In the genomic region with DNA sequence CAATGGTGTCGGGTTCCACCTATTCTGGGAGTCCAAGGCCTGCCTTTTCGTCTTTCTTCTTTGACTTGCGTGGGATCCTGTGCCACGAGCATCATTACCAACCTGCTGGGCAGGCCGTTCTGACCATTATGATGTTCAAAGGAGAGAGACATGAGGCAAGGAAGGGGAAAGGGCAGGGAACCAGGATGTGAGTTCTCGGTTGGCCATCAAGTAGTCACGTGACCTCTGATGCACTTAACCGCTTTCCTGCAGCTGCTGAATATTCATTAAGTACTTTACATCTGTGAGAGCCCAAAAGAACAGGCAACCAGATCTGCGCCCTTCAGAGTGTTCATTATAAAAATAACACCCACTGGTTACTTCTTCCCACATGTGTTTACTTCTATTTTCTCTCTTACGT, we compare ENCODE assay signal across 32 mouse cellular contexts. TPM values are rescaled to one million over a fixed set of nuclear protein-coding genes. Genes with fewer than 3 reads are reported as not detected.
"Had no signal": no experiment of that assay in that cellular context is flagged by ENCODE, and none has a peak within 500 bp of the region (broad histone marks: within the 10 kb centered on the region; RNA-seq: fewer than 3 reads in every experiment).

No protein-coding gene starts in this region.

- H3K4me2 ChIP-seq: heart, embryonic 12.5 days; hindbrain, embryonic 12.5 days; hindbrain, embryonic 14.5 days; intestine, embryonic 15.5 days; kidney, embryonic 15.5 days; limb, embryonic 13.5 days; limb, embryonic 15.5 days; liver, embryonic 12.5 days had no signal

- H3K4me1 ChIP-seq: heart, embryonic 10.5 days; heart, embryonic 12.5 days; hindbrain, embryonic 12.5 days; intestine, embryonic 15.5 days; kidney, embryonic 15.5 days; limb, embryonic 13.5 days; limb, embryonic 15.5 days had no signal

- ATAC-seq: hindbrain, embryonic 16.5 days; inflammation-experienced regulatory T-cells, adult 6 months; intestine, embryonic 15.5 days; liver, embryonic 12.5 days had no signal

- H3K27ac ChIP-seq: gastrocnemius, adult 2 months; heart, embryonic 10.5 days; hindbrain, embryonic 12.5 days; hindbrain, embryonic 14.5 days; intestine, embryonic 15.5 days; kidney, embryonic 15.5 days; kidney, postnatal 0 days; limb, embryonic 13.5 days; limb, embryonic 15.5 days; liver, embryonic 12.5 days; liver, embryonic 14.5 days had no signal

- H3K9ac ChIP-seq: heart, embryonic 12.5 days; hindbrain, embryonic 12.5 days; hindbrain, embryonic 14.5 days; intestine, embryonic 15.5 days; kidney, embryonic 15.5 days; limb, embryonic 13.5 days; limb, embryonic 15.5 days; liver, embryonic 12.5 days; liver, embryonic 14.5 days had no signal

- H3K9me3 ChIP-seq: heart, embryonic 10.5 days; heart, embryonic 12.5 days; hindbrain, embryonic 12.5 days; intestine, embryonic 15.5 days; kidney, embryonic 15.5 days; limb, embryonic 13.5 days; limb, embryonic 15.5 days; liver, embryonic 12.5 days had no signal

- H3K4me3 ChIP-seq: gastrocnemius, adult 2 months; heart, embryonic 10.5 days; heart, embryonic 12.5 days; hindbrain, embryonic 12.5 days; intestine, embryonic 15.5 days; kidney, embryonic 15.5 days; limb, embryonic 13.5 days; limb, embryonic 15.5 days; liver, embryonic 12.5 days had no signal

- H3K27me3 ChIP-seq: heart, embryonic 12.5 days; hindbrain, embryonic 12.5 days; intestine, embryonic 15.5 days; kidney, embryonic 15.5 days; limb, embryonic 13.5 days; limb, embryonic 15.5 days; liver, embryonic 12.5 days had no signal

- DNase-seq: gastrocnemius, adult 2 months; gastrocnemius, postnatal 10 days; gastrocnemius, postnatal 25 days; heart, adult 18-20 months; heart, postnatal 10 days; heart, postnatal 36 days; kidney, adult 11 months; kidney, adult 2 months; kidney, adult 9 months; kidney, postnatal 14 days; kidney, postnatal 36 days; layer of hippocampus, adult 9-11 months; layer of hippocampus, postnatal 36 days; left cerebral cortex, postnatal 4 days had no signal

RNA-seq across cellular contexts. Expression of a gene that starts 33.0 kb away (rescaled TPM):
- total RNA-seq: layer of hippocampus, adult 18-20 months; layer of hippocampus, postnatal 14 days; layer of hippocampus, postnatal 36 days; left cerebral cortex, adult 18-20 months; left cerebral cortex, postnatal 25 days; liver, adult 2 months had no signal
